Mouse (Mus musculus) liver, embryonic 11.5 days (tissue): ENCODE results near the gene Gm21818. TPM values are rescaled to one million over a fixed set of nuclear protein-coding genes. Genes with fewer than 3 reads are reported as not detected.
"Not testable (repeated sequence)": the region's sequence is repeated elsewhere in the genome, so short reads cannot be mapped to it uniquely, and the experiment has no call there.

ENCODE experiments used
- ATAC-seq: fragments of 200-750 bp; cut with Nextera tagmentation; replicated peaks from 2 replicates; pipeline ENCODE4 v1.8.0; 2017; ENCODE audit warnings: moderate number of reproducible peaks, mild to moderate bottlenecking, moderate TSS enrichment, moderate library complexity; ENCODE audit not compliant: low FRiP score
- DNase-seq: peaks from one replicate; pipeline ENCODE4 v3.0.0-alpha.2; 2017; ENCODE audit warnings: low spot score
- H3K27ac ChIP-seq: fragments of 300-500 bp; sonication (generic); 2 replicates; pipeline ENCODE4 v1.5.1; 2014; ENCODE audit warnings: mild to moderate bottlenecking, low read depth, low read length, control low read depth
- H3K27me3 ChIP-seq: fragments of 300-500 bp; sonication (generic); replicated peaks from 2 replicates; pipeline ENCODE4 v1.6.1; 2014; ENCODE audit warnings: low read length, mixed read lengths; ENCODE audit not compliant: control insufficient read depth, insufficient read depth
- H3K36me3 ChIP-seq: fragments of 300-500 bp; sonication (generic); 2 replicates; pipeline ENCODE4 v1.6.1; 2014; ENCODE audit warnings: mild to moderate bottlenecking, low read length, moderate library complexity, mixed read lengths; ENCODE audit not compliant: control insufficient read depth, insufficient read depth
- H3K4me1 ChIP-seq: fragments of 300-500 bp; sonication (generic); replicated peaks from 2 replicates; pipeline ENCODE4 v1.6.1; 2014; ENCODE audit warnings: low read length, mixed read lengths; ENCODE audit not compliant: control insufficient read depth, insufficient read depth
- H3K4me2 ChIP-seq: fragments of 300-500 bp; sonication (generic); 2 replicates; pipeline ENCODE4 v1.6.1; 2014; ENCODE audit warnings: mild to moderate bottlenecking, control low read depth, moderate library complexity
- H3K4me3 ChIP-seq: fragments of 300-500 bp; sonication (generic); 2 replicates; pipeline ENCODE4 v1.5.1; 2014; ENCODE audit warnings: low read depth, low read length, control low read depth
- H3K9ac ChIP-seq: fragments of 300-500 bp; sonication (generic); 2 replicates; pipeline ENCODE4 v1.6.1; 2014; ENCODE audit warnings: low read depth, low read length, control low read depth
- H3K9me3 ChIP-seq: fragments of 300-500 bp; sonication (generic); 2 replicates; pipeline ENCODE4 v1.6.1; 2016; ENCODE audit warnings: low read length, inconsistent platforms, mixed read lengths; ENCODE audit not compliant: control insufficient read depth
- WGBS: fragments of 180-500 bp; shearing (Covaris S2); extraction: QIAGEN DNeasy Blood & Tissue Kit; methylation state at CpG from one replicate; pipeline ENCODE4 v1.1.7; 2014; 5-methylcytosine and 5-hydroxymethylcytosine counted together
- polyA plus RNA-seq: library from polyadenylated mRNA; unstranded; fragments of >200 nt; fragmentation: Nextera tagmentation; extraction: Ambion mirVana; gene quantifications from 2 replicates; pipeline ENCODE4 v1.2.1, GENCODE M21; 2014

Gm21818 gene
- polyA plus RNA-seq = not detected in 2 replicates

DNA sequence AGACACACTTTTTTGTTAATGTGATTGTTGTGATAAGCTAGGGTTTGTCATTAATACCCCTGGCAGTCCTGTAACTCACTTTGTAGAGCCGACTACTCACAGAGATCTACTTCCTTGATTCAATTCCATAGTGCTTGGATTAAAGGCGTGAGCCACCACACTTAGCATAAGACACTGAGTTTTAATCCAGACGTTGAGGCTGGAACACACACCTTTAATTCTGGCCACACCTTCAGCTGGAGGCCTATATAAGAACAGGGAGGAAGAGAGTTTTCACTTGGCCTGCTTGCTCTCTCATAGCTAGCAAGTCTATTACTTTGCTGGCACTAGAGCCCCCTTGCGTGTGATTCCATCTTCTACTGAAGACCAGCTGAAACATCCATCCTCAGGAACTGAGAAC lies at the start of gene Gm21818:
Gene Gm21818, plus strand, starts transcription at position 301 of the 400 bp plus-strand sequence.
- not testable (repeated sequence) for H3K36me3 ChIP-seq, H3K4me1 ChIP-seq, ATAC-seq, H3K27me3 ChIP-seq, H3K9me3 ChIP-seq, H3K9ac ChIP-seq, H3K4me3 ChIP-seq, DNase-seq, H3K4me2 ChIP-seq, H3K27ac ChIP-seq
- 62% methylated on average over 4 of the region's 4 CpGs for WGBS

DNA sequence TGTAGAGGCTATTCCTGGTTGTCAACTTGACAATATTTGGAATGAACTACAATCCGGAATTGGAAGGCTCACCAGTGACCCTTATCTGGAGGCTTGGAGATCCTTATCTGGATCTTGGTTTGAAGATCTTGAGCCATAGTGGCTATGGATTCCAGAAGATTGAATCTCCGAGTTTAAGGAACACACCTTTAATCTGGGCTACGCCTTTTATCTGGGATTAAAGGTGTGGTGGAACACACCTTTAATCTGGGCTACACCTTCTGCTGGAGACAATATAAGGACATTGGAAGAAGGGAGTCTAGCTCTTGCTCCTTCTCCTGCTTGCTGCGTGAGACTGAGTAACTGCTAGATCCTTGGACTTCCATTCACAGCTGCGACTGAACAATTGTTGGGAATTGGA lies 32.3 kb upstream of the Gm21818 start, which contains the start of gene Gm20767:
Gene Gm20767, plus strand, starts transcription at position 301 of the 400 bp plus-strand sequence.
- H3K27me3 ChIP-seq, H3K27ac ChIP-seq, H3K4me1 ChIP-seq, DNase-seq, H3K4me3 ChIP-seq, ATAC-seq, H3K9me3 ChIP-seq, H3K9ac ChIP-seq, H3K36me3 ChIP-seq, H3K4me2 ChIP-seq: not testable (repeated sequence)
- 92% methylated on average over 1 of the region's 5 CpGs for WGBS

DNA sequence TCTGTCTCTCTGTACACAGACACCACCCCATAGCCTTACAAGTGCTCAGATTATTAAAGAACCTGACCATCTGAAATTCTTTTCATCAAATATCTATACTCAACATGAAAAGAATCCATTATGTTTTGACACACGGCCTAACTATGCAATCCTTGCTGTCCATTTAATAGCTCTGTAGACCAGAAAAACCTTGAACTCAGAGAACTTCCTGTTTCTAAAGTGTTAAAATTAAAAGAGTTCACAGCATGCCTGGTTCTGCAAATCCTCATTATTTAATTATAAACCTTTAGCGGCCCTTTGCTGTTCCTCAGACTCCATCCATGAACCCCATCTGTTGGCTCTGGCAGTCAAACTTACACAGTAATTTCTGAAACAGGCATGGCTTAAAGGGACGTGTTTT lies 29.9 kb upstream of the Gm21818 start:
- not testable (repeated sequence) for H3K4me3 ChIP-seq, H3K27me3 ChIP-seq, ATAC-seq, DNase-seq, H3K36me3 ChIP-seq, H3K27ac ChIP-seq, H3K9ac ChIP-seq, H3K4me2 ChIP-seq, H3K9me3 ChIP-seq, H3K4me1 ChIP-seq
- 66% methylated on average over 2 of the region's 3 CpGs for WGBS

DNA sequence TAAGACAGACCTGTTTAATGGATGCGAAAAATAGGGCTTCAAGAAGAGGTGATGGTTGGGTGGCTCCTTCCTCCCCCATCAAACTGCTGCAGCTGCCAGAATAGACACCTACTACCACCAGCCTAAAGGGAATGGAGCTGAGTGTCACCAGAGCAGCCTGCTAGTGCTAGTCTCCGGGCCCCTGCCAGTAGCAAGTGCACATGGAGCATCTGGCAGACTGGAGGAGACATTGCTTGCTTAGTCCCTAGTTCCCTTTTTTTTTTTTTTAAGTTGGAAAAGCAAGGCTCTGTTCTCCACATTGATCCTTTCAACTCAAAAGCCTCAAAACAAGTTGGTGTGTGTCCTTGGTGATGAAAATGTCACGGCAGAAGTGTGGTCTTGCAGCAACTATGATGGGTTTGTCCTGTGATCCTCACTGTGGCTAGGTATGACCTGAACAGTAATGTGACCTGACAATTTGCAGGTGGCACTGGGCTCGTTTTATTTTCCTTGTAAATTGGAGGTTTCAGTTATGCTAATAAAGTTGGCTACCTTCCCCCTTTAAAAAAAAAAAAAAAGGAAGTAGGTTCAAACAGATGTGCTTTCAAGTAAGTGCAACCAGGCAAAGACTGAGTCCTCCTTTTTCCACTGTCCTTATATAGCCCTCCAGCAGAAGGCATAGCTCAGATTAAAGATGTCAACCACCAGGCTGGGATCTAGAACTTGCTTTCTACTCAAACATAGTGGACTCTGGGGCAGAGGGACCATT lies 22.4 kb upstream of the Gm21818 start:
- not testable (repeated sequence) for H3K9ac ChIP-seq, H3K4me1 ChIP-seq, H3K36me3 ChIP-seq, H3K4me3 ChIP-seq, H3K27me3 ChIP-seq, H3K27ac ChIP-seq, H3K9me3 ChIP-seq, DNase-seq, H3K4me2 ChIP-seq, ATAC-seq
- 56% methylated on average over 3 of the region's 4 CpGs for WGBS

DNA sequence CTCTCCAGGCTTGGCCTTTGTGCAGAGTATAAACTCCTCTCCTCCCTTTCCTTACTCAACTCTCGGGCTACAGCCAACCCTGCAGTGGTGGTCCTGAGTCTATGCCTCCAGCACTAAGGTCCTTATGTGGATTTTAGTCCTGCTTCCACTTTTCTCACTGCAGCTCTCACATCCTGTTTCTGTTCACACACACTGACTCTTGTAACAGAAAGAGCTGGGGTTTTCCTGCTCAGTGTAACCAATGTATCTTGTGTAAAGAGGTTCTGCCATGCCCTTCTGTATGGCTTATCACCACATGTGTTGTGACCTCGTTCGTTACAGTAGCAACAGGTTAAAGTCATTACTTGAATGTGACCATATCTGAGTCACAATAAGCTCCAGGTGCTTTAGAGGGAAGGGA lies 21.6 kb upstream of the Gm21818 start:
- H3K27me3 ChIP-seq, ATAC-seq, DNase-seq, H3K4me1 ChIP-seq, H3K27ac ChIP-seq, H3K9me3 ChIP-seq, H3K9ac ChIP-seq, H3K36me3 ChIP-seq, H3K4me3 ChIP-seq, H3K4me2 ChIP-seq: not testable (repeated sequence)
- WGBS = 68% methylated on average over 3 of the region's 3 CpGs

DNA sequence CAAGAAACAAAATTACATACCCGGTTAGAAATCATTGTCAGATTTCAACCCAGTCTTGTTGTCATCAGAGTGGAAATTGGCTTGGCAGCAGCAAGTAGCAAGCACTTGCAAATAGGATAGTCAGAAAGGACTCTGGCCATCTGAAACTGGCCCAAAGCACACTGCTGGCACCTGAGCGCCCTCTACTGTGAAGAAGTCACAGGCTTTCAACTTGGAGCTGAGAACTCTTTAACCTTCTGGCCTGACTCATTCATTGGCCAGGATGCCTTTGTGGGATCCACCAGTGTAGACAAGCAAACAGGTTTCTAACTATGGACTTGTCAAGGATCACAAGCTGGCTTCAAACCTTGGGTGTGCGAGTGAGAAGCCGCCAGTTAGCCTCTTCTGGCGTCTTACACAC lies 3.9 kb upstream of the Gm21818 start:
- not testable (repeated sequence) for H3K4me1 ChIP-seq, H3K9ac ChIP-seq, H3K27ac ChIP-seq, DNase-seq, H3K27me3 ChIP-seq, H3K9me3 ChIP-seq, H3K4me3 ChIP-seq, H3K4me2 ChIP-seq, ATAC-seq, H3K36me3 ChIP-seq
- 50% methylated on average over 5 of the region's 5 CpGs for WGBS

DNA sequence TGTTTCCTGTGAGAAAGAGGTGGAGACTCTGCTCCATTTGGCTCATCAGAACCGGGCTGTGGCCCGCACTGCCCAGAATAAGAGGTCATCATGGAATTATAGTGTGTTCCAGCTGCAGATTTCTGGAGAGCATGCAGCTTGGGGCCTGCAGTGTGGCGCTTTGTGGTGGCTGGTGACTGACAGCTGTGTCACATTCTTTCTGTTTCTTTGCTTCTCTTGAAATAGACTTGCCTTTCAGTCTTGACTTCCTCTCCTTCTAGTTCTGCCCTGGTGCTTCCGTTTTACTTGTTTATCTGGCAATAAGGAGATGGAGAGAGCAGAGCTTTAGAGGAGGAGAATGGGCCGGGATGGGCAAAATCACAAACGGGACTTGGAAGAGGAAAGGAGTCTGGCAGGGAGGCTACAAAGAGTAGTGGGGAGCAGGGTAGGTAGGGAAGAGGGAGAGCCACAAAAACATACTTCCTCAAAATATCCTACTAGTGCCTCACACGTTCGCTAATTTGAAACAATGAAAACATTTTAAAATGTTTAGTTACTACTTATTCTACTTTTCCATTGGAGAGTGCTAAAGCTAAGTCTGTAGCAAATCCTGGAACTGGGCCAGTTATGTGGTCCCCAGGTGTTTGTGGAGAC lies 24.1 kb downstream of the Gm21818 start:
- not testable (repeated sequence) for H3K27me3 ChIP-seq, H3K4me3 ChIP-seq, H3K4me1 ChIP-seq, H3K27ac ChIP-seq, H3K9me3 ChIP-seq, H3K36me3 ChIP-seq, H3K4me2 ChIP-seq, ATAC-seq, H3K9ac ChIP-seq, DNase-seq
- WGBS = 68% methylated on average over 6 of the region's 8 CpGs

DNA sequence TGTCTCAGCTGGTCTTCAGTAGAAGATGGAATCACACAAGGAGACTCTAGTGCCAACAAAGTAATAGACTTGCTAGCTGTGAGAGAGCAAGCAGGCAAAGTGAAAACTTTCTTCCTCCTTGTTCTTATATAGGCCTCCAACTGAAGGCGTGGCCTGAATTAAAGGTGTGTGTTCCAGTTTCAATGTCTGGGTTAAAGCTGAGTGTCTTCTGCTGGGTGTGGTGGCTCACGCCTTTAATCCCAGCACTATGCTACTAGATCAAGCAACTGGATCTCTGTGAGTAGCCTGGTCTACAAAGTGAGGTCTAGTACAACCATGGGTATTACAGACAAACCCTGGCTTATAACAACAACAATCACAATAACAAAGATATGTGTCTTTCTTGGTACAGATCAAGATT lies 43.6 kb downstream of the Gm21818 start, which contains the start of gene Gm21762:
Gene Gm21762, minus strand, starts transcription at position 101 of the 400 bp plus-strand sequence.
- H3K36me3 ChIP-seq, H3K9ac ChIP-seq, H3K9me3 ChIP-seq, H3K27me3 ChIP-seq, H3K27ac ChIP-seq, DNase-seq, H3K4me1 ChIP-seq, H3K4me2 ChIP-seq, H3K4me3 ChIP-seq, ATAC-seq: not testable (repeated sequence)
- WGBS = no CpG with 5 or more reads among the region's 2 CpGs

DNA sequence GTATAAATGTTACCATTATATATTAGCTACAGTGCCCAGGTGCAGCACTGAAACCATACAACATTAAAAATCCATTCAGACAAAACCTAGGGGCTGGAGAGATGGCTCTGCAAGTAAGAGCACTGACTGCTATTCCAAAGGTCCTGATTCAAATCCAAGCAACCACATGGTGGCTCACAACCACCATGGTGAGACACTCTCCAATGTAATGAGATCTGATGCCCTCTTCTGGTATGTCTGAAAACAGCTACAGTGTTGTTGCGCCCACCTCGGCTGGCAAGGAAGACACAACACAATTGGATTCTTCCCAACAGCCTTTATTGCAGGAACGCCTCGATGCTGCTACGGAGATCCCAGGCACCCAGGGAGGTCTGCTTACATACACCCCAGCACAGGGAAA lies 48.7 kb downstream of the Gm21818 start:
- WGBS = 74% methylated on average over 5 of the region's 5 CpGs
- not testable (repeated sequence) for ATAC-seq, H3K27ac ChIP-seq, H3K4me2 ChIP-seq, H3K36me3 ChIP-seq, H3K9ac ChIP-seq, H3K4me1 ChIP-seq, H3K9me3 ChIP-seq, H3K27me3 ChIP-seq, H3K4me3 ChIP-seq, DNase-seq
